Mouse (Mus musculus): ENCODE data around the gene Arsg. TPM values are rescaled to one million over a fixed set of nuclear protein-coding genes. Genes with fewer than 3 reads are reported as not detected.
A peak's percentile ranks its signal among the peaks of the same experiment; 100 is the strongest.

The Arsg gene
- polyA plus RNA-seq, 1 experiment, result 0.51 TPM

DNA sequence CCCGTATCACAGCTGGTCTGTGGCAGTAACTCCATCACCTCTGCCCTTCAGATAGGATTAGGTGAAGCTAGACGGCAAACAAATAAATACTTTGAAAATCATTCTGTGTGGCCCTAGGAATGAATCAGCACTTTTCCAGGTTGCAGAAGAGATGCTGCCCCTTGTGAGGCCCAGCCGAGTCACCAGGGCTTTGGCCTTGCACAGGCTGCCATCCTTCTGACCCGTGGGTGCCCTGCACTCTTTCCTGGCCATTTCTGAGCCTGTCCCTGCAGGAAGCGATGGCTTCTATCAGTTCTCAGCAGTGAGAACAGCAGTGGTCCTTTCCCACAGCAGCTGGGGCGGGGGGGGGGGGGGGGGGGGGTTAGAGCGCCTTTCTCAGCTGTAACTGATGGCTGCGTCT, 36.3 kb upstream of the Arsg start:
- H3K4me3 ChIP-seq (ENCODE audit: insufficient read depth, poor library complexity, severe bottlenecking), result no peak overlapping the region
- H3K79me3 ChIP-seq (ENCODE audit: low read depth), result no peaks in the 10 kb centered on the region
- no peak overlapping the region for H3ac ChIP-seq (ENCODE audit: control insufficient read depth, insufficient read length, low read depth)
- no peaks in the 10 kb centered on the region for H3K27me3 ChIP-seq (ENCODE audit: control insufficient read depth, insufficient read depth, insufficient read length)
- H3K36me3 ChIP-seq (ENCODE audit: control insufficient read depth, insufficient read depth), result peaks cover 30% of the 10 kb centered on the region
- H3K79me2 ChIP-seq (ENCODE audit: control insufficient read depth, insufficient read depth), result no peaks in the 10 kb centered on the region
- TF ChIP-seq MAX (IDR thresholded peaks at IDR 0.05), result no peak
- TF ChIP-seq FOSL1 (IDR thresholded peaks at IDR 0.05; ENCODE audit: insufficient read depth, low read length, poor library complexity, severe bottlenecking), result no peak
- TF ChIP-seq USF1 (IDR thresholded peaks at IDR 0.05; ENCODE audit: low read depth), result no peak
- no peak for TF ChIP-seq MYOG (IDR thresholded peaks at IDR 0.05; ENCODE audit: control insufficient read depth, extremely low read depth, insufficient read length)
- no peak for TF ChIP-seq MYOD1 (IDR thresholded peaks at IDR 0.05; ENCODE audit: control insufficient read depth, insufficient read length, low read depth)

DNA sequence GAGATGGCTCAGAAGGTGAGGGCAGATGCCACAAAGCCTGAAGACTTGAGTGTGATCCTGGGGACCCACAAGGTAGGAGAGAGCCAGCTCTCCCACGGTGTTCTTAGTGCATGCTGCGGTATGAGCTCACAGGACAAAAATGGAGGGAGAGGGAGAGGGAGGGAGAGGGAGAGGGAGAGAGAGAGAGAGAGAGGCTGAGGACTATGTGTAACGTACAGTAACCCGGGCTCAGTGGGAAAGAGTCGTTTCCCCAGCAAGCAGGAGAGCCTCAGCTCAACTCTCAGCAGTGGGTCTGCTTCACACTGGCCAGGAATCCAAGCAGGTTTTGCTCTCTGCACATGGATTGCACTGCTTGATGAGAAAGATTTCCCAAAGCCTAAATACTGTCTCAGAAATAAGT, 34.0 kb upstream of the Arsg start:
- Histone ChIP-seq H3K27me3 (ENCODE audit: control insufficient read depth, insufficient read depth, insufficient read length) (no peaks in the 10 kb centered on the region), H3K79me2 (ENCODE audit: control insufficient read depth, insufficient read depth) (no peaks in the 10 kb centered on the region), H3ac (ENCODE audit: control insufficient read depth, insufficient read length, low read depth) (no peak overlapping the region), H3K4me3 (ENCODE audit: insufficient read depth, poor library complexity, severe bottlenecking) (no peak overlapping the region), H3K79me3 (ENCODE audit: low read depth) (no peaks in the 10 kb centered on the region), H3K36me3 (ENCODE audit: control insufficient read depth, insufficient read depth) (peaks cover 24% of the 10 kb centered on the region)
- TF ChIP-seq FOSL1 (IDR thresholded peaks at IDR 0.05; ENCODE audit: insufficient read depth, low read length, poor library complexity, severe bottlenecking) (no peak), CTCF (IDR thresholded peaks at IDR 0.05; ENCODE audit: control insufficient read depth, insufficient read depth, insufficient read length) (no peak), USF1 (IDR thresholded peaks at IDR 0.05; ENCODE audit: low read depth) (no peak), MAX (IDR thresholded peaks at IDR 0.05) (no peak)

DNA sequence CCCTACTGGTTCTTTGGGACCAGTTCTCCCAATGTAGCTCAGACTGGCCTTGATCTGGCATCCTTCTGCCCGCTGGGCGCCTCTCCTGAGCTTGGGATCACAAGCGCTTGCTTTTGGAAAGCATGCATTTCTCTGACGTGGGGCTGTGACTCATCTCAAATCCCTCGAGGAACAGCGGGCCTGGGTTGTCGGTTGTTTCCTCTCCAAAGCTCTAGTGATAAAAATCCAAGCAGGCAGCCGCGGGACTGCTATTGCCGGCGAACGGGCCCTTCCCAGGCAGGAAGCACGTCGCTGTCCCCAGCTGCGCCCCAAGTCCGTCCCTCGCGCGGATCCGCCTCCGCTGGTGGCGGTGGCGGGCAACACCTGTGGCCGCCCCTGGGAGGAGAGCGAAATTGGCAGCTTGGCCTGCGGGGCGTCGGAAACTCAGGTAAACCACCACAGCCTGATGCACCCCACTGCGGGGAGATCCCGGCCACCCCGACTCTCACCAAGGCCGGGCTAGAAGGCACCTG, 33.3 kb upstream of the Arsg start:
- Histone ChIP-seq H3K36me3 (ENCODE audit: control insufficient read depth, insufficient read depth) (peaks cover 18% of the 10 kb centered on the region), H3K79me2 (ENCODE audit: control insufficient read depth, insufficient read depth) (no peaks in the 10 kb centered on the region), H3K27me3 (ENCODE audit: control insufficient read depth, insufficient read depth, insufficient read length) (no peaks in the 10 kb centered on the region), H3K4me3 (ENCODE audit: insufficient read depth, poor library complexity, severe bottlenecking) (peak overlapping the region; percentile 44), H3K79me3 (ENCODE audit: low read depth) (no peaks in the 10 kb centered on the region), H3ac (ENCODE audit: control insufficient read depth, insufficient read length, low read depth) (peak overlapping the region; percentile 50)
- TF ChIP-seq FOSL1 (IDR thresholded peaks at IDR 0.05; ENCODE audit: insufficient read depth, low read length, poor library complexity, severe bottlenecking), result no peak
- peak; percentile 87 for TF ChIP-seq MAX (IDR thresholded peaks at IDR 0.05)

DNA sequence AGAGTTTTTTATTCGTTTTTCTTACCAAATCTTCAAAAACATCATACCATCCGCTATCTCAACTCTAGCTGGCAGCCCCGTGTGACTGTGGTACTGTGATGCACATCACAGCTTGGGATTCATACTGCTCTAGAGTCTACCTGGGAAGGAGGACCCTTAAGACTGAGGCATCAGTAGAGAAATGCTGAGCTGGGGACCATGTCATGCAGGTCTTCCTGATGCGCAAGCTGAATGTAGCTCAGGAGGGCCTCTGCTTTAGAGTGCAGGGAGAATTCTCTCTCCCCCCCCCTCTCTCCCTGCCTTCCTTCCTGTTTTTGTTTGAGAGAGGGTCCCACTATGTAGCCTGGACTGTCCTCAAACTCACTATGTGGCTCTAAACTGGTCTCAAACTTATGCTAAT, 32.5 kb upstream of the Arsg start:
- H3K79me3 ChIP-seq (ENCODE audit: low read depth), result no peaks in the 10 kb centered on the region
- peak overlapping the region; percentile 7 for H3ac ChIP-seq (ENCODE audit: control insufficient read depth, insufficient read length, low read depth)
- H3K4me3 ChIP-seq (ENCODE audit: insufficient read depth, poor library complexity, severe bottlenecking), result peak overlapping the region; percentile 44
- TF ChIP-seq MAX (IDR thresholded peaks at IDR 0.05) (no peak), CEBPB (IDR thresholded peaks at IDR 0.05; ENCODE audit: low read depth) (no peak), USF1 (IDR thresholded peaks at IDR 0.05; ENCODE audit: low read depth) (no peak), MYOD1 (IDR thresholded peaks at IDR 0.05; ENCODE audit: control insufficient read depth, insufficient read length, low read depth) (no peak), CTCF (IDR thresholded peaks at IDR 0.05; ENCODE audit: control insufficient read depth, insufficient read depth, insufficient read length) (no peak), FOSL1 (IDR thresholded peaks at IDR 0.05; ENCODE audit: insufficient read depth, low read length, poor library complexity, severe bottlenecking) (no peak), MYOG (IDR thresholded peaks at IDR 0.05; ENCODE audit: control insufficient read depth, extremely low read depth, insufficient read length) (no peak)
- no peaks in the 10 kb centered on the region for H3K27me3 ChIP-seq (ENCODE audit: control insufficient read depth, insufficient read depth, insufficient read length)
- peaks cover 11% of the 10 kb centered on the region for H3K36me3 ChIP-seq (ENCODE audit: control insufficient read depth, insufficient read depth)
- H3K79me2 ChIP-seq (ENCODE audit: control insufficient read depth, insufficient read depth), result no peaks in the 10 kb centered on the region

DNA sequence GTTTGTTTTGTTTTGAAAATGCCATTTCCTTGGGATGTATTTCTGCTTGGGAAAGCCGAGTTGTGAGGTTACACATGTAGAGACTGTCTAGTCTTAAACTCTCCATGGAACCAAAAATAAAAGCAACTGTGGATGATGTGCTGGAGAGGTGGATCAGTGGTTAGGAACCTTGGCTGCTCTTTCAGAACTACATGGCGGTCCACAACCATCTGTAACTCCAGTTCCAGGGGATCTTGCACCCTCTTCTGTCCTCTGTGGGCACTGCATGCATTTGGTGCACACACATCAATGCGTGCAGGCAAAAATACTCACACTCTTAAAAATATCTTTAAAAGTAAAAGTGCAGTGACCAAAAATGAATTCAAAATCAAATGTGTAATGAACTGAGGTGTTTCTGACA, 32.1 kb upstream of the Arsg start:
- H3K4me3 ChIP-seq (ENCODE audit: insufficient read depth, poor library complexity, severe bottlenecking), result no peak overlapping the region

DNA sequence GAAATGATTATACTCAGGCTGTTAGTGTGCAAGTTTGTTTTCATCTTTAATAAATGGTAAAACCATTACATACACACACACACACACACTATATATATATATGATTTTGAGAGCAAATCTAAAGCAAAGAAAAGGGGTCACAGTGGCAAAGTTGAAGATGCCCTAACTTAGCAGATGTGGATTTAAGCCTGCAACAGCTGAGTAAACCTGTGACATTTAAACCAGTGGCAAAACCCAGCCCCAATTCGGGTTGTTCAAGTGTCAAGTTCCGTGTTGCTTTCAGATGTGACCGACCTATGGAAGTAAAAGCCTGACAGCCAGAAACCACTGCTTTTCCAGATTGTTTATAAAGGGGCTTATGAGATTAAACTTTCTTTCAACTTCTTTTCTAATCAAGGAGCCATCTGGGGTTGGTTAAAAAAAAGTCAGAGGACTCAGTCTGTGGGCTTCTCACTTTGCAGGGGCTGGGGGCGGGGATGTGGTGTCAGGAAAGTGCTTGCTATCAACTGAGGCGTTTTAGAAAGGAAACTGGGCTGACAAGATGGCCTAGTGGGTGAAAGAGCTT, 30.9 kb upstream of the Arsg start:
- Histone ChIP-seq H3K79me2 (ENCODE audit: control insufficient read depth, insufficient read depth) (no peaks in the 10 kb centered on the region), H3K27me3 (ENCODE audit: control insufficient read depth, insufficient read depth, insufficient read length) (no peaks in the 10 kb centered on the region), H3K36me3 (ENCODE audit: control insufficient read depth, insufficient read depth) (peaks cover 6% of the 10 kb centered on the region), H3K4me3 (ENCODE audit: insufficient read depth, poor library complexity, severe bottlenecking) (no peak overlapping the region), H3K79me3 (ENCODE audit: low read depth) (no peaks in the 10 kb centered on the region), H3ac (ENCODE audit: control insufficient read depth, insufficient read length, low read depth) (no peak overlapping the region)
- TF ChIP-seq MYOG (IDR thresholded peaks at IDR 0.05; ENCODE audit: control insufficient read depth, extremely low read depth, insufficient read length) (no peak), MYOD1 (IDR thresholded peaks at IDR 0.05; ENCODE audit: control insufficient read depth, insufficient read length, low read depth) (peak; percentile 21), CEBPB (IDR thresholded peaks at IDR 0.05; ENCODE audit: low read depth) (no peak), USF1 (IDR thresholded peaks at IDR 0.05; ENCODE audit: low read depth) (no peak)

More for the DNA sequence above, 32.1 kb upstream of the Arsg start:
- peak; percentile 24 for TF ChIP-seq CTCF (IDR thresholded peaks at IDR 0.05; ENCODE audit: control insufficient read depth, insufficient read depth, insufficient read length)
- no peak for TF ChIP-seq MYOD1 (IDR thresholded peaks at IDR 0.05; ENCODE audit: control insufficient read depth, insufficient read length, low read depth)
- no peak overlapping the region for H3ac ChIP-seq (ENCODE audit: control insufficient read depth, insufficient read length, low read depth)
- H3K36me3 ChIP-seq (ENCODE audit: control insufficient read depth, insufficient read depth), result peaks cover 8% of the 10 kb centered on the region
- no peaks in the 10 kb centered on the region for H3K79me3 ChIP-seq (ENCODE audit: low read depth)
- no peaks in the 10 kb centered on the region for H3K27me3 ChIP-seq (ENCODE audit: control insufficient read depth, insufficient read depth, insufficient read length)
- no peaks in the 10 kb centered on the region for H3K79me2 ChIP-seq (ENCODE audit: control insufficient read depth, insufficient read depth)
